Mouse (Mus musculus) C2C12 (cell line): ENCODE measurements around the gene Rufy4.

Experiments
- CEBPB ChIP-seq: IDR thresholded peaks from one replicate; pipeline ENCODE4 v1.6.1; 2011; ENCODE audit warnings: low read depth, mild to moderate bottlenecking, control low read depth, moderate library complexity
- CTCF ChIP-seq: IDR thresholded peaks from one replicate; pipeline ENCODE4 v1.5.1; 2011; ENCODE audit not compliant: control insufficient read depth, insufficient read depth, insufficient read length
- FOSL1 ChIP-seq: IDR thresholded peaks from one replicate; pipeline ENCODE4 v1.8.0; 2011; ENCODE audit warnings: mild to moderate bottlenecking, low read length; ENCODE audit not compliant: poor library complexity, insufficient read depth, severe bottlenecking
- MAX ChIP-seq: IDR thresholded peaks from one replicate; pipeline ENCODE4 v1.6.1; 2011; ENCODE audit warnings: mild to moderate bottlenecking, control low read depth
- MYOD1 ChIP-seq: IDR thresholded peaks from one replicate; pipeline ENCODE4 v1.6.1; 2011; ENCODE audit warnings: low read depth; ENCODE audit not compliant: control insufficient read depth, insufficient read length
- MYOG ChIP-seq: IDR thresholded peaks from one replicate; pipeline ENCODE4 v1.6.1; 2011; ENCODE audit not compliant: control insufficient read depth, insufficient read length; ENCODE audit errors: extremely low read depth
- USF1 ChIP-seq: IDR thresholded peaks from one replicate; pipeline ENCODE4 v1.6.1; 2011; ENCODE audit warnings: low read depth, mild to moderate bottlenecking, control low read depth, moderate library complexity

GRCm38 (mm10) chr1:74098004-74099000, 27.0 kb upstream of the Rufy4 start:
- TF ChIP-seq CTCF (peak; percentile 25), MAX (no peak), USF1 (no peak), CEBPB (no peak), MYOD1 (no peak), MYOG (no peak), FOSL1 (no peak)
